In genomic region chr14:62497391-62497790, GRCm38 (mm10) we compare ENCODE assay signal across 23 mouse cellular contexts. TPM values are rescaled to one million over a fixed set of nuclear protein-coding genes. Genes with fewer than 3 reads are reported as not detected.
"Had no signal": no experiment of that assay in that cellular context is flagged by ENCODE, and none has a peak within 500 bp of the region (broad histone marks: within the 10 kb centered on the region; RNA-seq: fewer than 3 reads in every experiment).

No protein-coding gene starts in this region.

- H3K4me1 ChIP-seq: limb, embryonic 10.5 days; liver, embryonic 13.5 days; midbrain, embryonic 12.5 days; midbrain, embryonic 15.5 days; neural tube, embryonic 12.5 days; stomach, embryonic 15.5 days had no signal

- H3K27ac ChIP-seq: kidney, postnatal 0 days; layer of hippocampus, adult 2 months; limb, embryonic 10.5 days; limb, embryonic 13.5 days; liver, embryonic 13.5 days; macrophage; midbrain, embryonic 12.5 days; midbrain, embryonic 15.5 days; neural tube, embryonic 12.5 days; neural tube, embryonic 15.5 days; stomach, embryonic 15.5 days had no signal

- ATAC-seq: lung, postnatal 0 days; midbrain, embryonic 15.5 days had no signal

- H3K4me2 ChIP-seq: limb, embryonic 13.5 days; liver, embryonic 13.5 days; lung, embryonic 14.5 days; midbrain, embryonic 12.5 days; midbrain, embryonic 15.5 days; neural tube, embryonic 12.5 days; neural tube, embryonic 15.5 days; stomach, embryonic 15.5 days had no signal

- H3K4me3 ChIP-seq: layer of hippocampus, adult 2 months; limb, embryonic 10.5 days; limb, embryonic 13.5 days; liver, embryonic 13.5 days; midbrain, embryonic 12.5 days; midbrain, embryonic 15.5 days; neural tube, embryonic 12.5 days; neural tube, embryonic 15.5 days; stomach, embryonic 15.5 days had no signal

- DNase-seq: kidney, postnatal 25 days; layer of hippocampus, adult 9-11 months; liver; liver, embryonic 13.5 days; lung, embryonic 14.5 days; right cerebral cortex, postnatal 25 days; spleen, adult 18-20 months; thymus, postnatal 25 days had no signal

- H3K9me3 ChIP-seq: limb, embryonic 10.5 days; limb, embryonic 13.5 days; liver, embryonic 13.5 days; midbrain, embryonic 12.5 days; midbrain, embryonic 15.5 days; neural tube, embryonic 12.5 days; neural tube, embryonic 15.5 days; stomach, embryonic 15.5 days had no signal

- H3K36me3 ChIP-seq: limb, embryonic 10.5 days; limb, embryonic 13.5 days; liver, embryonic 13.5 days; midbrain, embryonic 12.5 days; midbrain, embryonic 15.5 days; neural tube, embryonic 12.5 days; neural tube, embryonic 15.5 days; stomach, embryonic 15.5 days had no signal

- H3K9ac ChIP-seq: limb, embryonic 13.5 days; liver, embryonic 13.5 days; lung, embryonic 14.5 days; midbrain, embryonic 12.5 days; midbrain, embryonic 15.5 days; neural tube, embryonic 12.5 days; neural tube, embryonic 15.5 days; stomach, embryonic 15.5 days had no signal

- H3K27me3 ChIP-seq: limb, embryonic 13.5 days; liver, embryonic 13.5 days; midbrain, embryonic 12.5 days; midbrain, embryonic 15.5 days; neural tube, embryonic 12.5 days; neural tube, embryonic 15.5 days; stomach, embryonic 15.5 days had no signal

RNA-seq across cellular contexts. Expression of gene Gucy1b2, which starts 41.3 kb away (rescaled TPM):
- total RNA-seq: megakaryocyte, adult 5-6 weeks had no signal
- polyA plus RNA-seq: kidney, embryonic 14.5 days; kidney, postnatal 0 days; large intestine, adult 2 months; liver, embryonic 13.5 days; liver, embryonic 16.5 days; macrophage had no signal

RNA-seq across cellular contexts. Expression of gene Fam124a, which starts 58.1 kb away (rescaled TPM):
- total RNA-seq: megakaryocyte, adult 5-6 weeks had no signal
